Mouse (Mus musculus) A20 (cell line): Measurements from ENCODE around the gene Gnb5.
A peak's percentile ranks its signal among the peaks of the same experiment; 100 is the strongest.

ENCODE experiments used
- DNase-seq: peaks from one replicate; pipeline ENCODE4 v3.0.0-alpha.2; 2011; ENCODE audit warnings: low read depth, low spot score

Gene Gnb5

GRCm38 (mm10) chr9:75306126-75306898 is at the start of gene Gnb5:
TSS of gene Gnb5 (plus strand) at chr9:75306288.
- DNase-seq: no peak

- DNase-seq: no peak
Observed at GRCm38 (mm10) chr9:75258792-75259191, 47.3 kb upstream of the Gnb5 start.

GRCm38 (mm10) chr9:75259656-75260055 is 46.4 kb upstream of the Gnb5 start:
- peak; percentile 28 for DNase-seq

DNA sequence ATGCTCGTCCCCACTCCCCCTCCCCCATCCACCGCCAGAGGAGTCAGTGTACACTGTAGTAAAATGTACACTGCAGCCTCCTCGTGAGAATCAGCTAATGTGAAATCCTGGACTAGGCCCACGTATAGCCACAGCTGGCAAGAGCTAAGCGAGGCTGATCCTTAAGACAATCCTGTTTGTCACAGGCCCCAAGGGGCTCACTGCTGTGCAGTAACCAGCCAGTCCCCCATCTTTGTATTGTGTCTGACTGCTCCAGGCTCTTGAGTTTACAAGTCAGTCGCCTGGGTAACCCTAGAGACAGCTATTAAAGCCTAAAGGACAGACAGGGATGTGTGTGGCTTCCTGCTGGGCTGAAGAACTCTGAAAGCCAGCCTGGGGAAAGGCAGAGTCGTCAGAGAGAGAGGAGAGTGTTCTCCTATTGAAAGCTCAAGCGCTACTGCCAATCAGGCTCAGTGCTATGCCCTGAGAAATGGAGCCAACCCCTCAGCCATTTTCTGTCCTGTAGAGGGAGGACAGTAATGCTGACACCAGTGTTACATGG is 44.7 kb upstream of the Gnb5 start:
- no peak for DNase-seq

- no peak for DNase-seq
Observed at GRCm38 (mm10) chr9:75262235-75262826, 43.8 kb upstream of the Gnb5 start.

DNA sequence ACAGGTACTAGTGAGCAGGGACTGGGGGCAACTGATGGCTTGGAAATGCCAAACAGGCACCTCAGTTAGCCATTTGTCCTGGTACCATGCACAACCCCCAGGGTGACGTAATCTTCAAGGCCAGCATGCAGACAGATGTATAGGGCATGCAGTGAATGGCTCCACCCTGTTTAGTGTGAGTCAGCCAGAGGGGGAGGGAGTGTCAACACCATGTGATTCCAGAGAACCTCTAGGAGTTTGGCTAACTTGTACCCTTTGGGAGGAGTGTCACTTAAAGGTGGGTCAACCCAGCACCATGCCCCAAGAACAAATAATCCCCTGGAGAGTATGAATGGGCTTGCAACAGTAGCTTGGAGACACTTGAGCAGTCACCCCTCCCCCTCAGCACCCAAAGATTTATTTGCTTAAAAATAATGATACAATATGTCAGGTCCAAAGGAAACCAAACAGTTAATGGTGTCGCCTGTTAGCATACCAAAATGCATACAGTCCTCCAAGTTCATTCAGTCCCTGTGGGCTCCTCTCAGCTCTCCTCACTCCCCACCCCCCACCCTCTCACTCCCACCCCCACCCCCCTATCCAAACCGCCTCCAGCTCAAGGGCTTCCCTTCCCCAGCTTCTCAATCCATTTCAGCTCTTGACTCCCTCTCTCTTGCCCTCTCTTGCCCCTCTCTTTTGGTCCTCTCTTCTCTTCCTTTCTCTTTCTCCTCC is 41.9 kb upstream of the Gnb5 start:
- no peak for DNase-seq

DNA sequence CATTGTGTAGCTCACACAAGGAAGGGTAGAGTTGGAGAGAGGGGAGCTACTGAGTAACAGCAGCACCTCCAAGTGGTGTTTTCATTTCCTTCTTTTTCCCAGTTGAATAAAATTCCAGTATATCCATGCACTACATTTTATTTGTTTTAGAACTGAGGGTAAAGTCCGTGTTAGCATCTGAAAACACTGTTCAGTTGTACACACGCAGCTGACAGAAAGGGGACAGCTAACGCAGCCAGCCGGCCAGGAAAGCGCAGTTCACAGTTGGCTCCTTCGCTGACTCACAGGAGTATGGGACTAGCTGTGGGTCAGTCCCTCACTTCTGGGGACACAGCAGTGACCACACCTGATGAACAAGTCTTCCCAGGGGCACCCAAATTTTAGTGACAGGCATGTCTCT is 38.9 kb upstream of the Gnb5 start:
- DNase-seq: no peak

DNA sequence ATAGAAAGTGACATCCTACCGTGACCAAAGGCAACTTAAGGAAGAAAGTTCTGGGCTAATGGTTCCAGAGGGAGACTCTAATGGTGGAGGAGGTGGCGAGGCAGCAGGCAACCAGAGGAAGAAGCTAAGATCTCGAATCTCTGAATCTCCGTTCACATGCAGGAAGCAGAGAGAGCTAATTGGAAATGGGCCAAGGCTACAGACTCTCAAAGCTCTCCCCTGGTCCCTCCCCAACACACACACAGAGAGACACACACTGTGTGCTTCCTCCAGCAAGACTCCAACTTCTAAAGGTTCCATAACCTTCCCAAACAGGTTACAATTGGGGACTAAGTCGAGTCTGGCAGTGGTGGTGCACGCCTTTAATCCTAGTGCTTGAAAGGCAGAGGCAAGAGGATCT is 35.7 kb upstream of the Gnb5 start:
- no peak for DNase-seq

DNA sequence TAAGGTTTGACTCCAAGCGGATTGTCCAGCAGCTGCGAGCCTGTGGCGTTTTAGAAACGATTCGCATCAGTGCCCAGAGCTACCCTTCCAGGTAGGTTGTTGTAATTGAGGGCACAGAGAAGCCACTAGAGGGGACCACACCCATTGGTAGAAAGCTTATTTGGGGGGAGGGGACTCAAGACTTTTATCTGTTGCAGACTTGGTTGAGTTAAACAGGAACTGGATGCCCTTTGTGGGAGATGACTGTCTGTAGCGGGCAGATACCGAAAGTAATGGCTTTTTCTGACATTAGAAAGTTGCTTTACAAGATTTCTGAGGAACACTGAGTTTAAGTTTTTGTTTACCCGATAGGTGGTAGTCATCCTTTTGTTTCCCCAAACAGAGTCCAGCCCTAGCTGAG is 34.5 kb upstream of the Gnb5 start:
- DNase-seq: no peak

DNA sequence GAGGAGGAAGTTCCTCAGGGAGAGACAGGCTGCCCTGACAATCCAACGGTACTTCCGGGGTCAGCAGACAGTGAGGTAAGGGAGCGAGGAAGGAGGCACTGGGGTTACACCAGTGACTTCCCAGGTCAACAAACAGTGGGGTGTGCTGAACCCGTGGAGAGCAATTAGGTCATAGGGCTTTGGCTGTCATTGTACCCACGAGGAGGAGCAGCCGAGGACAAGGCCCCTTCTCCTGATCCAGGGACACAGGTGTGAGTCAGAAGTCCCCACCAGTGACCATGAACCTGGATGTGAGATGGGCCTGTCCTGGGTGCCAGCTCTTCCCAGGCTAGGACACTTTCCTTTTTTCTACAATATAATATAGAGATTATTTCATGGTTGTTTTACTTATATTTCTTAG is 32.4 kb upstream of the Gnb5 start:
- no peak for DNase-seq

DNA sequence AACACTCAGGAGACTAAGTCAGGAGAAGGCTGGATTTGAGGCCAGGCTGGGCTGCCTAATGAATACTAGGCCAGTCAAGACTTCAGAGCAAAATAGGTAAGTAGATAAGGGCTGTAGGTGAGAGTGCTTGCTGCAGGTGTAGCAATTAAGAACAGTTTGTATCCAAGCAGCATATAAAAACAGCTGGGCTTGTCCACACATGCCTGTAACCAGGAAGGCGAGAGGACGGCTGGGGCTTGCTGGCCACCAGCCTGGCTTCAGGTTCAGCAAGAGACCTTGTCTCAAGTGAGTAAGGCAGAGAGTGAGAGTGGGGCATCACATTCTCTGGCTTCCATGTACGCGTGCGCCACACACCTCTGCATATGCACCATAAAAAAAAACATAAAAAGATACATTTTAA is 31.6 kb upstream of the Gnb5 start:
- no peak for DNase-seq

DNA sequence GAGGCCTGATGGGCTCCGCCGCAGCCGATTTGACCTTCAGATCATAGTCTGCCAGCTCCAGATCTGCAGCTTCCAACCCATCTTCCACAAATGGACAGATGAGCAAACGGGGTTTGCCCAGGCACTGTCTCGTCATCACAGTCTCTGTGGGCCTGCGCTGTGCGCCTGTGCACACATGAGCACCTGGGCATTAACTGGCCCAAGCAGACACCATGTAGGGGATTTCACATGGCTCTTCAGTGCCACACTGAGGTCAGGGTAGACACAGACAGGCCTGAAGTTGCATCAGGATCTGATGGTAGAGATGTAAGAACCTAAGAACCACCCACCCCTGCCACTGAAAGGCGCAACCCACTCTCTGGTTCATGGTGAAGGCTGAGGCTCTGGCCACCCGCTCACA is 31.0 kb upstream of the Gnb5 start:
- no peak for DNase-seq

GRCm38 (mm10) chr9:75280814-75281213 is 25.3 kb upstream of the Gnb5 start:
- DNase-seq: peak; percentile 76

DNA sequence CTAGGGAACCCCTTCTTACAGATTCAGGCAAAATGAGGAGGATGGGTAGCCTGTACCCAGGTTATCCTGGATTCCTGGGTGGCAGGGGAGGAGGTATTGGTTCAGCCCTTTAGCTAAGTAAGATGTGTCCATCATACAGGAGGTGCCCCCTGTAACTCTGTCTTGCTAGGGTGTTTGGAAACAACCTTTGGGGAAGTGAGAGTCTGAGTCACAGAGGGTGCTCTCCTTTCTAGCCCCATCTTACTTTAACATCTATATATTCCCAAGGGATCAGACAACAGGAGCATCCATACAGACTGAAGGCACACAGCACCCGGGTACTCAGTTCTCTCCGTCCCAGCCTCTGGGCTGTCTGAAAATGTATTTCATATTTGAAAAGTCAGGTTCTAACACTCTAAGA is 23.9 kb upstream of the Gnb5 start:
- DNase-seq: peak; percentile 66

DNA sequence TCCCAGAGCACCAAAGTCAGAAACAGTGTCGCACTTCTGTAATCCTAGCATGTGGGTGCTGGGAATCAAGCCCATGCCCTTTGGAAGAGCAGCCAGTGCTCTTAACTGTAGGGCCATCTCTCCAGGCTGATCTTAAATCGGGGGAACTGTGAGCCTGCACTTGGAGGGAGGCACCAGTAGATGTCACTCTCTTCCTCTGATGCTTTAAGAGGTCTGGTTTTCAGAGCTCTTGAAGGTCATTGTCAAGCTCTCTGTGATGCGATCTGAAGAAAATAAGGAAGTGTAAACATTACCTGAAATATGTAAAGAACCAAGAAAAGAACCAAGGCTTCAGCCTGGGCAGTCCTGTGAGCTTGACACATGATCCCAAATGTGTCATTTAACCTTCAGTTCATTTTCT is 23.3 kb upstream of the Gnb5 start:
- peak; percentile 84 for DNase-seq

GRCm38 (mm10) chr9:75283636-75284035 is 22.5 kb upstream of the Gnb5 start:
- no peak for DNase-seq

GRCm38 (mm10) chr9:75285363-75285762 is 20.7 kb upstream of the Gnb5 start:
- peak; percentile 30 for DNase-seq

- no peak for DNase-seq
Observed at GRCm38 (mm10) chr9:75287636-75288035, 18.5 kb upstream of the Gnb5 start.

- DNase-seq: peak; percentile 42
Observed at GRCm38 (mm10) chr9:75289545-75289944, 16.5 kb upstream of the Gnb5 start.

GRCm38 (mm10) chr9:75299342-75299741 is 6.7 kb upstream of the Gnb5 start:
- peak; percentile 72 for DNase-seq

- DNase-seq: no peak
Observed at GRCm38 (mm10) chr9:75303033-75303432, 3.1 kb upstream of the Gnb5 start.

DNA sequence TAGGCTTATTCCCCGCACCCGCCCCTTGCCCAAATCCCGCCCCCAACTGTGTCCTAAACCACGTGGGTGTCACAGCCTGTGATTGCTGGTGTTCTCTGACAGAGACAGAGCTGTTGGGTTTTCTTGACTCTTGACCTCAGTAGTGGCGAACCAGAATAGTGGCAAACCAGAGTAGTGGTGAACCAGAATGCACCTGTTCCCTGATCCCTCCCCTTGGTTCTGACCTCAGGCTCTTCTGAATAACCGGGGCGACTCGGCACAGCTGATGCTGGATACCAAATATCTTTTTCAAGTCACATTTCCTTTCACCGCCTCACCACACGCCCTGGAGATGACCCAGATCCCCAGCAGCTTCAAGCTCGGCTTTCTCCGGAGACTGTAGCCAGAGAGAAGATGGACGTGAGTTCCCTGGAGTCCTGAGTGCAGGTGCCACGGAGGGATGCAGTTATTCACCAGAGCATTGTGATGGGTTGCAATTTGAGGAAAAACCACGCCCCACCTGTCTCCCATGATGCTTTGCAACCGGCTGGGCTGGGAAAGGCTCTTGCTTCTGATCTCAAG is 2.3 kb upstream of the Gnb5 start:
- DNase-seq: peak; percentile 68
